Mouse (Mus musculus) heart, embryonic 14.5 days (tissue): ENCODE data around the gene Wscd2. TPM values are rescaled to one million over a fixed set of nuclear protein-coding genes. Genes with fewer than 3 reads are reported as not detected.

ENCODE experiments used
- ATAC-seq: fragments of 200-750 bp; cut with Nextera tagmentation; 2 replicates; pipeline ENCODE4 v1.8.0; 2017; ENCODE audit warnings: low read depth, moderate TSS enrichment; ENCODE audit not compliant: insufficient number of reproducible peaks, insufficient read depth, low FRiP score
- H3K27ac ChIP-seq, 2 experiments: fragments of 200-500 bp in 1 of 2; fragments of 300-500 bp in 1 of 2; sonication (generic) in 1 of 2; replicated peaks in 1 of 2; 2 replicates each; pipeline ENCODE4 v1.5.1; 2012 to 2014; ENCODE audit warnings: low read depth in 2 of 2, low read length in 2 of 2, control low read depth in 1 of 2, mild to moderate bottlenecking in 1 of 2, mixed read lengths in 1 of 2; ENCODE audit not compliant: control insufficient read depth in 1 of 2, insufficient read depth in 1 of 2
- H3K27me3 ChIP-seq: fragments of 300-500 bp; sonication (generic); 2 replicates; pipeline ENCODE4 v1.6.1; 2014; ENCODE audit warnings: mild to moderate bottlenecking, low read length, control low read depth; ENCODE audit not compliant: control insufficient read depth, insufficient read depth
- H3K36me3 ChIP-seq: fragments of 300-500 bp; sonication (generic); 2 replicates; pipeline ENCODE4 v1.6.1; 2014; ENCODE audit warnings: mild to moderate bottlenecking, control low read depth, low read length, mixed read lengths; ENCODE audit not compliant: control insufficient read depth, insufficient read depth
- H3K4me1 ChIP-seq, 2 experiments: fragments of 200-500 bp in 1 of 2; fragments of 300-500 bp in 1 of 2; sonication (generic) in 1 of 2; 2 replicates each; pipeline ENCODE4 v1.6.1; 2012 to 2014; ENCODE audit warnings: low read length in 2 of 2, control low read depth in 1 of 2, mixed read lengths in 1 of 2; ENCODE audit not compliant: control insufficient read depth in 2 of 2, insufficient read depth in 2 of 2
- H3K4me2 ChIP-seq: fragments of 300-500 bp; sonication (generic); 2 replicates; pipeline ENCODE4 v1.6.1; 2014; ENCODE audit warnings: mild to moderate bottlenecking, low read length
- H3K4me3 ChIP-seq, 2 experiments: fragments of 200-500 bp in 1 of 2; fragments of 300-500 bp in 1 of 2; sonication (generic) in 1 of 2; 2 replicates each; pipeline ENCODE4 v1.5.1; 2012 to 2014; ENCODE audit warnings: low read length in 2 of 2, mild to moderate bottlenecking in 2 of 2, control low read depth in 1 of 2, low read depth in 1 of 2, moderate library complexity in 1 of 2; ENCODE audit not compliant: control insufficient read depth in 1 of 2, insufficient read depth in 1 of 2
- H3K9ac ChIP-seq: fragments of 300-500 bp; sonication (generic); 2 replicates; pipeline ENCODE4 v1.6.1; 2014; ENCODE audit warnings: mild to moderate bottlenecking, low read length
- H3K9me3 ChIP-seq: fragments of 300-500 bp; sonication (generic); 2 replicates; pipeline ENCODE4 v1.6.1; 2016; ENCODE audit warnings: low read length, control low read depth; ENCODE audit not compliant: control insufficient read depth
- WGBS: fragments of 180-500 bp; shearing (Covaris S2); extraction: QIAGEN DNeasy Blood & Tissue Kit; methylation state at CpG from one replicate; pipeline ENCODE4 v1.1.7; 2014; 5-methylcytosine and 5-hydroxymethylcytosine counted together
- polyA plus RNA-seq: library from polyadenylated mRNA; unstranded; fragments of >200 nt; fragmentation: Nextera tagmentation; extraction: Ambion mirVana; gene quantifications from 2 replicates; pipeline ENCODE4 v1.2.1, GENCODE M21; 2014

Wscd2 gene
- polyA plus RNA-seq, 1 experiment from 2014 or later: 2.8 TPM

DNA sequence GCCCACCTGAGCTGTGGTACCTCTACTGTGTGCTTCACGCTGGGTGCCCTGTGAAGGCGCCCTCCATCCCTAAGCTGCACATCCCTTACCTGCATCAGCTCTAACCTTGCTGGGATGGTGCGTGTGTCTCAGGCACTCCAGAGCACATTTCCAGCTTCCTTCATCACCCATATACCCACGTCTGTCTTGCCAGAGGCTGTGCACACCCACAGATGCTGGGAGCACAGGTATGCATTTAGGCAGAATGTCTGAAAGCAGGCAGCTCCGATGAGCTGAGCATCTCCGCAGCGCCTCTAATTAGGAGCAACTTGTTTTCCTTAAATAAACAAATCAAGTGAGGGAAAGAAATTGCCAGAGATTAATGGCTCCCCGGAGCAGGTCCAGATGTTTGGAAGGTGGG, 3.9 kb downstream of the Wscd2 start:
- H3K9ac ChIP-seq: no peak overlapping the region
- peaks cover 16% of the 10 kb centered on the region for H3K27me3 ChIP-seq
- H3K27ac ChIP-seq: no peak overlapping the region
- H3K4me2 ChIP-seq: no peak overlapping the region
- H3K36me3 ChIP-seq: no peaks in the 10 kb centered on the region
- no peaks in the 10 kb centered on the region for H3K9me3 ChIP-seq
- H3K4me3 ChIP-seq: no peak overlapping the region
- ATAC-seq: no peak
- peaks cover 5 to 6% of the 10 kb centered on the region in 2 experiments; a peak in 3 of 4 replicates for H3K4me1 ChIP-seq
- 75% methylated on average over 8 of the region's 8 CpGs for WGBS

DNA sequence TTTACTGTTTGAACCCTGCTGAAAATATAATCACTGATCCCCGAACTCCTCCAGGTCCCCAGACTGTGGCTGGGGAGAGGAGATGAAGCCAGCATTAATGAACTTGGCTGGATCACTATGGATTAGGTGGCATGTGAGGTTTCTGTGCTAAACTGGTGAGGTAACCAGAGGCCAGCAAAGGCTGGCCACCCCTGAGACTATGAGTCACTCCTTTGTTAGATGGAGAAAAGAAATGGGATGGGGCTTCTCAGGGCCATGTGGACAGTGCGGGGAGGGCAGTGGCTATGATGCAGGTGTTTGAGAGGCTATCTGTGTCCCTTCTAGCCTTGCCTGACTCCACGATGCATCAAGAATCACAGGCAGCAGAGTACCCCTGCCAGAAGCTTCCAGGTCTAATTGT, 6.8 kb downstream of the Wscd2 start:
- no peak for ATAC-seq

DNA sequence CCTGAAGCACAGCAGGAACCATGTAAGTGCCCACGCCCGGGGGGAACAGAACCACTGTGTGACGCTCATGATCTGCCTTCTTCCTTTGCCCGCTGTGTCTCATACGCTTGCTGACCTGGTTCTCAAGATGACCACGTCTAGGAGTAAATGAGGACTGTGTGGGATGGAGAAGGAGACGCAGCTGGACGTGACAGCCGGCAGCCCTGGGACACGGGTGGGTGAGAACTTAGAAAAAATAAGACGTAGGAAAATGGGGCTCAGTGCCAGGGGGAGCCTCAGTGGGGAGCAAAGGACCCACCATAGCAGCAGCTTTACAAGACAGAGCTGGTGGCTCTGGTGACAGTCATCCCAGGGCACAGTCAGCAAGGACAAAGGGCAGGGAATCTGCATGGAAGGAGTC, 9.3 kb downstream of the Wscd2 start:
- no peaks in the 10 kb centered on the region for H3K9me3 ChIP-seq
- ATAC-seq: no peak
- H3K27ac ChIP-seq: no peak overlapping the region
- no peak overlapping the region for H3K4me3 ChIP-seq
- H3K27me3 ChIP-seq: no peaks in the 10 kb centered on the region
- peaks cover 17 to 22% of the 10 kb centered on the region in 2 experiments for H3K4me1 ChIP-seq
- WGBS: 91% methylated on average over 11 of the region's 11 CpGs
- H3K4me2 ChIP-seq: no peak overlapping the region
- H3K9ac ChIP-seq: no peak overlapping the region
- H3K36me3 ChIP-seq: no peaks in the 10 kb centered on the region

More for the DNA sequence above, 6.8 kb downstream of the Wscd2 start:
- no peak overlapping the region for H3K27ac ChIP-seq
- no peak overlapping the region for H3K4me3 ChIP-seq
- H3K9me3 ChIP-seq: no peaks in the 10 kb centered on the region
- H3K9ac ChIP-seq: no peak overlapping the region
- H3K4me1 ChIP-seq: peaks cover 4 to 6% of the 10 kb centered on the region in 2 experiments; a peak in 2 of 4 replicates
- H3K36me3 ChIP-seq: no peaks in the 10 kb centered on the region
- H3K27me3 ChIP-seq: peaks cover 8% of the 10 kb centered on the region
- H3K4me2 ChIP-seq: no peak overlapping the region
- WGBS: 66% methylated on average over 3 of the region's 3 CpGs

DNA sequence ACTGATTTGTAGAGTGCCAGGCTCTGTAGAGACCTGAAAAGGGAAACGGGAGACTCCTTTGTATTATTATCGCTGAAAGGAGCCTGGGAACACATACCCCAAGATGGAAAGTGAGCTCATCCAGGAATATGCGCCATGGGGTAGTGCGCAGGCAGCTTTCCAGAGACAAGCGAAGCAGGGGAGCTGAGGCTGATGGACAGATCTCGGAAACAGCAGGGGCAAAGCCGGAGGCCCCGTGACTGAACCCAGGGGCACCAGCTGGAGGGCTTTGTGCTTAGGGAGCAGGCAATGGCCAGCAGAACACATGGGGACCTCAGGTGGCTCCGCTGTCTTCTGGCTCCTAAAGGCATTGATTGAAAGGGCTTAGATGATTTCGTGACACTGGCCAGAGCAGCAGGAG, 13.1 kb downstream of the Wscd2 start:
- peak overlapping the region; percentile 78 to 83 for H3K27ac ChIP-seq
- peak overlapping the region; percentile 12 to 14; a peak in 2 of 4 replicates for H3K4me3 ChIP-seq
- H3K27me3 ChIP-seq: no peaks in the 10 kb centered on the region
- H3K4me2 ChIP-seq: peak overlapping the region; percentile 55
- H3K36me3 ChIP-seq: no peaks in the 10 kb centered on the region
- WGBS: 4% methylated on average over 10 of the region's 10 CpGs
- H3K4me1 ChIP-seq: peaks cover 22 to 31% of the 10 kb centered on the region in 2 experiments
- peak overlapping the region; percentile 66 for H3K9ac ChIP-seq
- H3K9me3 ChIP-seq: no peaks in the 10 kb centered on the region
- ATAC-seq: peak; percentile 41

DNA sequence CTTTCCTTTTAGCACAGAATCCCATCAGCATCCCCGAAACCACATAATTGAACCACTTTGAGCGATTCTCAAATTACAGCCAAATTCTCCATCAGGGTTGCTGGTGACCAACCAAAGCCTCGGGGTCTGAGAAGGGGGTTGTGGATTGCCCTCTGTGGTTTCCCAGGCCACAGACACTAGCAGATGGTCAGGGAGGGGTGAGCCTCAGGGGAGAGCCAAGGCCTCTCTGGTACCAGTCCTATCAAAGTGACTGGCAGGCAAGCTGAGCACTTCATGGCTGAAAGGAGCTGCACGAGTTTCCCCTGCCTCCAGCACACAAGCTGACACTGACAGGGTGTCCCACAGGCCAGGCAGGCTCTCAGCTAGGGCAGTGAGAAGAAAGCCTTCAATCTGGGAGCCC, 14.5 kb downstream of the Wscd2 start:
- Histone ChIP-seq H3K27me3 (no peaks in the 10 kb centered on the region), H3K36me3 (no peaks in the 10 kb centered on the region), H3K27ac (peak overlapping the region; percentile 2 to 41; a peak in 1 of 4 replicates), H3K4me3 (no peak overlapping the region), H3K4me2 (no peak overlapping the region), H3K9ac (no peak overlapping the region), H3K4me1 (peaks cover 28 to 36% of the 10 kb centered on the region in 2 experiments), H3K9me3 (no peaks in the 10 kb centered on the region)
- 46% methylated on average over 4 of the region's 4 CpGs for WGBS
- no peak for ATAC-seq

DNA sequence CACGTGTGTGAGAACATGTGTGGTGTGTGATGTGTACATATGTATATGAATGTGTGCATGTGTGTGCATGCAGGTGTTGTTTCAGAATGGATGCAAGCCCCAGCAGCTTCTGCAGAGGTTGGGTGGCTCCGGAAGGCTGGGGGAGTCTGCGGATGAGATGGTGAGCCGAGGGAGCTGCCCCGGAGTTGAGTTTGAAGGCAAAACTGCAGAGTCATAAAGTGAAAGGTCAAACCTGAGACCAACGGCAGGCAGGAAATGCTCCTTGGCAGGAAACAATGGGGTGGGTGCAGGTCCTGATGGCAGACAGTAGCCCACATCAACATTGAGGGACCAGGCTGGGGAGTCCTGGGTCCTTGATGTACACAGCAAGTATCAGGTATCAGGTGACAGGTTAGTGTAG, 15.9 kb downstream of the Wscd2 start:
- Histone ChIP-seq H3K36me3 (no peaks in the 10 kb centered on the region), H3K4me1 (peaks cover 40 to 46% of the 10 kb centered on the region in 2 experiments)
- no peak for ATAC-seq

DNA sequence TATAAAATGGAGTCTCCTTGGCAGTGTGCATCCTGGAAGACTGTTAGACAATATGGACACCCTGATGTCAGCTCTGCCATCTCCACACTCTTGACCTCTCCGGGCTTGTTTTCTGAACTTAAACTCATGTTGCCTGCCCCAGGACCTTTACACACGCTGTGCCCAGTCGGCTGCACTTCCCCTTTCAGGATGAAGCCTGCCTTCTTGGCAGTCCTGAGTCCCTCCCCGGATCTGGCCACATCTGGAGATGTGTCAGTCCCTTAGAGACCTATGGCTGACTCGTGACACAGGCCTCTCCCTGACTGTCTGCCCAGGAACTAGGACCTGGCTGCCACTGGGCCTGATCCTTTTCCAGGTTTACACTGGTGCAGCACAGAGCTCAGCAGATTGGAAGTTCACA, 16.6 kb downstream of the Wscd2 start:
- Histone ChIP-seq H3K9ac (no peak overlapping the region), H3K4me1 (peaks cover 41 to 42% of the 10 kb centered on the region in 2 experiments), H3K27me3 (no peaks in the 10 kb centered on the region), H3K4me2 (no peak overlapping the region), H3K9me3 (no peaks in the 10 kb centered on the region), H3K4me3 (no peak overlapping the region), H3K27ac (no peak overlapping the region), H3K36me3 (no peaks in the 10 kb centered on the region)
- ATAC-seq: no peak
- 87% methylated on average over 5 of the region's 5 CpGs for WGBS

More for the DNA sequence above, 15.9 kb downstream of the Wscd2 start:
- no peaks in the 10 kb centered on the region for H3K27me3 ChIP-seq
- no peak overlapping the region for H3K4me2 ChIP-seq
- 69% methylated on average over 6 of the region's 6 CpGs for WGBS
- H3K4me3 ChIP-seq: no peak overlapping the region
- H3K27ac ChIP-seq: no peak overlapping the region
- H3K9ac ChIP-seq: no peak overlapping the region
- H3K9me3 ChIP-seq: no peaks in the 10 kb centered on the region

DNA sequence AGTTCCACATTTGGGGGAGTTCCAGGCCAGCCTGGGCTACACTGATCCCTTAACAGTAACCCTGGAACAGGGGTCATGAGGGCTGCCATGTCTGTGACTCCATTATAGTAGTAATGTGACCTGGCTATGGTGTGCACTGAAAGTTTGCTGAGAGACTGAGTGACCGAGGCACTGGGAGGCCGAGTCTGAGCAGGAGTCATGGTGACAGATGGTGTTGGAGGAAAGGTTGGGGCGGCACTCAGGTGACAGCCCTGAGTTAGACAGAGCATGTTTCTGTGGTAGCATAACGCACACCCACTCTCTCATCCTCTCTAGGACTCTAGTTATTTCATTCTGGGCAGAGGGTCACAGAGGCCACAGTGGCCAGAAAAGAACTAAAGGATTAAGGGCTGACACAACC, 19.0 kb downstream of the Wscd2 start:
- H3K27ac ChIP-seq: no peak overlapping the region
- WGBS: 75% methylated on average over 4 of the region's 4 CpGs
- H3K4me1 ChIP-seq: peaks cover 37 to 41% of the 10 kb centered on the region in 2 experiments
- no peak overlapping the region for H3K4me2 ChIP-seq
- H3K4me3 ChIP-seq: no peak overlapping the region
- no peak overlapping the region; the same call in 1 of the 2 replicates for H3K9ac ChIP-seq
- H3K36me3 ChIP-seq: no peaks in the 10 kb centered on the region
- no peaks in the 10 kb centered on the region for H3K9me3 ChIP-seq
- ATAC-seq: no peak
- no peaks in the 10 kb centered on the region for H3K27me3 ChIP-seq
